Mouse (Mus musculus): ENCODE data around the gene Itpr1. TPM values are rescaled to one million over a fixed set of nuclear protein-coding genes. Genes with fewer than 3 reads are reported as not detected.

The Itpr1 gene
- polyA plus RNA-seq, 1 experiment = 42.5 TPM

DNA sequence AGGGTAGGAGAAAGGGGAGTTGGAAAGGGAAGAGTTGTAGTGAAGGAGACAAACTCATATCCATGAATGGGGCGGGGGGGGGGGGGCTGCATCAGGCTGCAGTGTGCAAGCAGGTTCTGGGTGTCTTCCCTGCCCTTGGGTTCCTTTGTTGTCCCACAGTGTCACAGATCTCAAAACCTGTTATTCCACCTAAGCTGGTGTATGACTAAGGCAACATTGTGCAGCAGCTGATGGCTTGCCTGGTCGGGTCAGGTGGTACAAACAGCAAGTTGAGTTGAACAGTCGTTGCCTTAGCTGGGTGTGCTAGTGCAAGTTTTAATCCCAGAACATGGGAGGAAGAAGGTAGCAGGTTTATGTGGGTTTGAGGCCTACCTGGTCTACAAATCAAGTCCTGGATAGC, 34.3 kb downstream of the Itpr1 start:
- peaks cover 4% of the 10 kb centered on the region; the same call in 1 of the 2 replicates for H3K36me3 ChIP-seq (ENCODE audit: control insufficient read depth, insufficient read depth, low read length, poor library complexity, severe bottlenecking)
- H3K4me3 ChIP-seq (ENCODE audit: low read depth, low read length) = no peak overlapping the region
- no peaks in the 10 kb centered on the region for H3K9me3 ChIP-seq (replicated peaks; ENCODE audit: control insufficient read depth, insufficient read depth, low read length, poor library complexity, severe bottlenecking)
- no peak overlapping the region for H3K9ac ChIP-seq (ENCODE audit: low read depth, poor library complexity, severe bottlenecking)
- TF ChIP-seq EP300 (IDR thresholded peaks at IDR 0.05; ENCODE audit: insufficient read depth, low read depth, low read length) = no peak
- TF ChIP-seq POLR2A (IDR thresholded peaks at IDR 0.05; ENCODE audit: insufficient read depth, low read length) = no peak
- TF ChIP-seq CTCF (IDR thresholded peaks at IDR 0.05; ENCODE audit: low read depth, low read length) = no peak
- H3K4me1 ChIP-seq (ENCODE audit: control insufficient read depth, insufficient read depth, low read length) = peaks cover 5% of the 10 kb centered on the region
- H3K27ac ChIP-seq (ENCODE audit: insufficient read depth, low read length) = no peak overlapping the region
- no peaks in the 10 kb centered on the region for H3K27me3 ChIP-seq (ENCODE audit: control insufficient read depth, insufficient read depth, low read length, poor library complexity, severe bottlenecking)

GRCm38 (mm10) chr6:108248519-108248918, 35.6 kb downstream of the Itpr1 start:
- TF ChIP-seq EP300 (IDR thresholded peaks at IDR 0.05; ENCODE audit: insufficient read depth, low read depth, low read length) = no peak
- TF ChIP-seq POLR2A (IDR thresholded peaks at IDR 0.05; ENCODE audit: insufficient read depth, low read length) = no peak
- no peak for TF ChIP-seq CTCF (IDR thresholded peaks at IDR 0.05; ENCODE audit: low read depth, low read length)
- Histone ChIP-seq H3K9me3 (replicated peaks; ENCODE audit: control insufficient read depth, insufficient read depth, low read length, poor library complexity, severe bottlenecking) (no peaks in the 10 kb centered on the region), H3K27ac (ENCODE audit: insufficient read depth, low read length) (peak overlapping the region; percentile 38; the same call in 1 of the 2 replicates), H3K4me3 (ENCODE audit: low read depth, low read length) (no peak overlapping the region), H3K4me1 (ENCODE audit: control insufficient read depth, insufficient read depth, low read length) (peaks cover 5% of the 10 kb centered on the region), H3K36me3 (ENCODE audit: control insufficient read depth, insufficient read depth, low read length, poor library complexity, severe bottlenecking) (peaks cover 4% of the 10 kb centered on the region; the same call in 1 of the 2 replicates), H3K27me3 (ENCODE audit: control insufficient read depth, insufficient read depth, low read length, poor library complexity, severe bottlenecking) (no peaks in the 10 kb centered on the region), H3K9ac (ENCODE audit: low read depth, poor library complexity, severe bottlenecking) (no peak overlapping the region)

DNA sequence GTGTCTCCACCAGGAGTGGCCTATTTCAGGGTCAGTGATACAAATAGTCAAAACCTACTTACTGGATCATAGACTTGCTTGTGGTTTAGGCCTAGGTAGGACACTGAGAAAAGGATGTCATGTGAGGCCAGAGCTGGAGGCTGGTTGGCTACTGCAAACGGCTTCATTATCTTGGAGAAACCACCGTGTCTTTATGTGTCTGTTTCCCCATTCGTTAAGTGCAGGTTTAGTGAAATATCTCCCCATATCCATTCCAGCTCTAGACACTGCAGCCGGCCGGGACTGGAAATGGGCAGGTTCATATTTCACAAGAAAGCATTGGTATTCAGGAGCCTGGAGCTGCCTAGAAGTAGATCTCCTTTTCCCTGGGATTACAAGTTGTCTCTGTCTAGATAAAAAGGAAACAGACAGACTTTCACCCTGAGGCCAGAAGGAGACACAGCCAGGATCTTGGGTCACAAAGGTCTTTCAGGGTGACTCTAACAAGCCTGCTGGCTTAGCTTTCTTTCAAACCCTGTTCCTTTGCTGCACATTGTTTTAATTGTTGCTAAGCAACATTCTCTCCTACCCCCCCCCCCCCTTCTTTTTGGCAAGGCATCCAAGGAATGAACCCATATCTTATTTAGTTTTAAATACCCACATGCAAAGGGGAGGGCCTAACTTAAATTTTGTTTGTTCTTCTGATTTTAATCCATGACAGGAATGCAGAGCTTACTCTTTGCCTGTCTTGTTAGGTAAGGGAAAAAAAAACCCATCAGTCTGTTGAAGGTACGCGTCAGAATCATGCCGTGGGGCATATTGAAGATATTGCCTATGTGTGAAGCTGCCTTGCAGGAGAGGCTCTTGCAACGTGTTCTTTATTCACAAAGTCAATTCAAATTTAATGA, 36.4 kb downstream of the Itpr1 start:
- Histone ChIP-seq H3K27me3 (ENCODE audit: control insufficient read depth, insufficient read depth, low read length, poor library complexity, severe bottlenecking) (no peaks in the 10 kb centered on the region), H3K4me3 (ENCODE audit: low read depth, low read length) (no peak overlapping the region), H3K27ac (ENCODE audit: insufficient read depth, low read length) (peak overlapping the region; percentile 38; the same call in 1 of the 2 replicates), H3K9me3 (replicated peaks; ENCODE audit: control insufficient read depth, insufficient read depth, low read length, poor library complexity, severe bottlenecking) (no peaks in the 10 kb centered on the region), H3K36me3 (ENCODE audit: control insufficient read depth, insufficient read depth, low read length, poor library complexity, severe bottlenecking) (peaks cover 4% of the 10 kb centered on the region; the same call in 1 of the 2 replicates), H3K9ac (ENCODE audit: low read depth, poor library complexity, severe bottlenecking) (no peak overlapping the region), H3K4me1 (ENCODE audit: control insufficient read depth, insufficient read depth, low read length) (peaks cover 5% of the 10 kb centered on the region)
- no peak for TF ChIP-seq EP300 (IDR thresholded peaks at IDR 0.05; ENCODE audit: insufficient read depth, low read depth, low read length)
- TF ChIP-seq POLR2A (IDR thresholded peaks at IDR 0.05; ENCODE audit: insufficient read depth, low read length) = no peak
- TF ChIP-seq CTCF (IDR thresholded peaks at IDR 0.05; ENCODE audit: low read depth, low read length) = no peak

DNA sequence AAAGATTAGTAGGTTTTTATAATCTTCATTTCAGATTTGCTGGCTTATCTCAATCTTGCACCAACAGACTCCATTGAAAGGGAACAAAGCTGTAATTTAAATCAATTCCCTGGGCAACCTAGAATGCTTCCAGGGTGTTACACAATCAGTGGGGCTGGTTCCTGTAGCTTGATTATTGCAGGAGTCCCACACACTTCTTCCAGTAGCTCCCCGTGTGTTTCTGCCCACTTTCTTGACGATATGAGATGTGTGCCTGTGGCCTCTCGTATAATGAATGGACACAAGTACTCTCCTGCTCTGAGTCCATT, 37.0 kb downstream of the Itpr1 start:
- Histone ChIP-seq H3K27me3 (ENCODE audit: control insufficient read depth, insufficient read depth, low read length, poor library complexity, severe bottlenecking) (no peaks in the 10 kb centered on the region), H3K9me3 (replicated peaks; ENCODE audit: control insufficient read depth, insufficient read depth, low read length, poor library complexity, severe bottlenecking) (no peaks in the 10 kb centered on the region), H3K36me3 (ENCODE audit: control insufficient read depth, insufficient read depth, low read length, poor library complexity, severe bottlenecking) (0 out of 2 replicates have a peak, but pooled peaks cover 1% of the 10 kb centered on the region), H3K9ac (ENCODE audit: low read depth, poor library complexity, severe bottlenecking) (no peak overlapping the region), H3K27ac (ENCODE audit: insufficient read depth, low read length) (no peak overlapping the region), H3K4me1 (ENCODE audit: control insufficient read depth, insufficient read depth, low read length) (peaks cover 5% of the 10 kb centered on the region), H3K4me3 (ENCODE audit: low read depth, low read length) (no peak overlapping the region)
- TF ChIP-seq CTCF (IDR thresholded peaks at IDR 0.05; ENCODE audit: low read depth, low read length) = no peak
- no peak for TF ChIP-seq POLR2A (IDR thresholded peaks at IDR 0.05; ENCODE audit: insufficient read depth, low read length)
- TF ChIP-seq EP300 (IDR thresholded peaks at IDR 0.05; ENCODE audit: insufficient read depth, low read depth, low read length) = no peak

DNA sequence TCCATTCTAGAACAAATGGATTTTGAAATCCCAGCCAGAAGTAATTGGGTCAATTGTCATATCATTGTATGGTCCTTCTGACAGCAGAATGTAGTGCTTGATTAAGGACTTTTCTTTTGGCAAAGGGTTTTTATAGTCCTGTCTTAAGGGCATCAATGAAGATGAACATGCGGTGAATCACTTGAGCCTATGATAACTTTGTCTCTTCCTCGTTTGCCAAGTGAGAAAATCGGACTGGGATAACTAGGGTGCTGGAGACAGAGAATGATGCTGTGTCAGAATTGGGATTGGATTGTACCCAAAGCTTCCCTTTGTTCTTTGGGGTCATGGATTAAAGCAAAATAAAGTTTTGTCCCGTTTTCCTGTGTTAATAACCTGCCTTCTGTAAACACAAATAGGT, 37.5 kb downstream of the Itpr1 start:
- Histone ChIP-seq H3K27ac (ENCODE audit: insufficient read depth, low read length) (no peak overlapping the region), H3K9me3 (replicated peaks; ENCODE audit: control insufficient read depth, insufficient read depth, low read length, poor library complexity, severe bottlenecking) (no peaks in the 10 kb centered on the region), H3K27me3 (ENCODE audit: control insufficient read depth, insufficient read depth, low read length, poor library complexity, severe bottlenecking) (no peaks in the 10 kb centered on the region), H3K4me3 (ENCODE audit: low read depth, low read length) (no peak overlapping the region), H3K4me1 (ENCODE audit: control insufficient read depth, insufficient read depth, low read length) (peaks cover 6% of the 10 kb centered on the region), H3K36me3 (ENCODE audit: control insufficient read depth, insufficient read depth, low read length, poor library complexity, severe bottlenecking) (no peaks in the 10 kb centered on the region), H3K9ac (ENCODE audit: low read depth, poor library complexity, severe bottlenecking) (no peak overlapping the region)
- TF ChIP-seq CTCF (IDR thresholded peaks at IDR 0.05; ENCODE audit: low read depth, low read length) (no peak), EP300 (IDR thresholded peaks at IDR 0.05; ENCODE audit: insufficient read depth, low read depth, low read length) (no peak), POLR2A (IDR thresholded peaks at IDR 0.05; ENCODE audit: insufficient read depth, low read length) (no peak)

Data from ES-Bruce4 (cell line).